ENCODE assay signal across 21 mouse cellular contexts in the genomic region with DNA sequence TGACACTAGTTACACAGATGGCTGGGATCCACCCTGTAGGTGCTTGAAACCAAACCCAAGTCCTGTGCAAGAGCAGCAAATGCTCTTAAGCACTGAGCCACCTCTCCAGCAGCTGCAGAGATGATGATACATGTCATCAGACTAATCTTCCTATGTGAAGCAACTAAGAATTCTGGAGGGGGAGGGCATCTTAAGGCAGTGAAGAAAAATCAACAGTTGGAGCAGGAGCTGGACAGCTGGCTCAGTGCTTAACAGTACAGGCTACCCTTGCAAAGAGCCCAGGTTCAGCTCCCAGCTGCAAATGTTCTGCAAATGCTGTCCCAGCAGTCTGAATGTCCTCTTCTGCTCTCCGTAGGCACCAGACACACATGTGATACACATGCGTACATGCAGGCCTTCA.
"Had no signal": no experiment of that assay in that cellular context is flagged by ENCODE, and none has a peak within 500 bp of the region (broad histone marks: within the 10 kb centered on the region; RNA-seq: fewer than 3 reads in every experiment).

No protein-coding gene starts in this region.

- H3K4me2 ChIP-seq: liver, embryonic 11.5 days; lung, embryonic 14.5 days; midbrain, embryonic 12.5 days; midbrain, embryonic 15.5 days; neural tube, embryonic 13.5 days; stomach, embryonic 15.5 days had no signal

- H3K9ac ChIP-seq: liver, embryonic 14.5 days; liver, postnatal 0 days; lung, embryonic 14.5 days; midbrain, embryonic 12.5 days; midbrain, embryonic 15.5 days; neural tube, embryonic 13.5 days; stomach, embryonic 15.5 days had no signal

- DNase-seq: kidney, adult 2 months; kidney, postnatal 25 days; layer of hippocampus, postnatal 36 days; left cerebral cortex, postnatal 4 days; liver, postnatal 0 days; lung, embryonic 14.5 days; right cerebral cortex, postnatal 25 days; spleen, adult 18-20 months; thymus, adult 18-20 months; thymus, postnatal 4 days had no signal

- H3K9me3 ChIP-seq: midbrain, embryonic 12.5 days; midbrain, embryonic 15.5 days; neural tube, embryonic 13.5 days; stomach, embryonic 15.5 days had no signal

- H3K36me3 ChIP-seq: midbrain, embryonic 15.5 days; stomach, embryonic 15.5 days had no signal

- ATAC-seq: intestine, postnatal 0 days; liver, postnatal 0 days; lung, postnatal 0 days; midbrain, embryonic 15.5 days had no signal

- H3K27ac ChIP-seq: kidney, postnatal 0 days; left cerebral cortex, adult 2 months; liver, embryonic 14.5 days; macrophage; midbrain, embryonic 12.5 days; midbrain, embryonic 15.5 days; neural tube, embryonic 13.5 days; stomach, embryonic 15.5 days had no signal

- H3K27me3 ChIP-seq: midbrain, embryonic 12.5 days; midbrain, embryonic 15.5 days; neural tube, embryonic 13.5 days; stomach, embryonic 15.5 days had no signal

- H3K4me1 ChIP-seq: midbrain, embryonic 12.5 days; midbrain, embryonic 15.5 days; neural tube, embryonic 13.5 days; stomach, embryonic 15.5 days had no signal

- H3K4me3 ChIP-seq: left cerebral cortex, adult 2 months; midbrain, embryonic 12.5 days; midbrain, embryonic 15.5 days; neural tube, embryonic 13.5 days; stomach, embryonic 15.5 days had no signal
